Mouse (Mus musculus) heart, adult 2 months (tissue): ENCODE measurements at regions not wholly inside any gene's neighbourhood (a gene's known extent, or its start where the extent isn't known, plus 50 kb on each side); places are given as distances from the start of the nearest gene placed in this dataset.

ENCODE experiments used
- CTCF ChIP-seq: fragments of 200-600 bp; IDR thresholded peaks from 2 replicates; pipeline ENCODE4 v1.8.1; 2022; ENCODE audit warnings: antibody characterized with exemption, mild to moderate bottlenecking, moderate library complexity
- POLR2A ChIP-seq: fragments of 200-500 bp; IDR thresholded peaks from 2 replicates; pipeline ENCODE4 v1.6.1; 2011; ENCODE audit warnings: mild to moderate bottlenecking, low read depth, low read length, control low read depth; ENCODE audit not compliant: insufficient read depth

DNA sequence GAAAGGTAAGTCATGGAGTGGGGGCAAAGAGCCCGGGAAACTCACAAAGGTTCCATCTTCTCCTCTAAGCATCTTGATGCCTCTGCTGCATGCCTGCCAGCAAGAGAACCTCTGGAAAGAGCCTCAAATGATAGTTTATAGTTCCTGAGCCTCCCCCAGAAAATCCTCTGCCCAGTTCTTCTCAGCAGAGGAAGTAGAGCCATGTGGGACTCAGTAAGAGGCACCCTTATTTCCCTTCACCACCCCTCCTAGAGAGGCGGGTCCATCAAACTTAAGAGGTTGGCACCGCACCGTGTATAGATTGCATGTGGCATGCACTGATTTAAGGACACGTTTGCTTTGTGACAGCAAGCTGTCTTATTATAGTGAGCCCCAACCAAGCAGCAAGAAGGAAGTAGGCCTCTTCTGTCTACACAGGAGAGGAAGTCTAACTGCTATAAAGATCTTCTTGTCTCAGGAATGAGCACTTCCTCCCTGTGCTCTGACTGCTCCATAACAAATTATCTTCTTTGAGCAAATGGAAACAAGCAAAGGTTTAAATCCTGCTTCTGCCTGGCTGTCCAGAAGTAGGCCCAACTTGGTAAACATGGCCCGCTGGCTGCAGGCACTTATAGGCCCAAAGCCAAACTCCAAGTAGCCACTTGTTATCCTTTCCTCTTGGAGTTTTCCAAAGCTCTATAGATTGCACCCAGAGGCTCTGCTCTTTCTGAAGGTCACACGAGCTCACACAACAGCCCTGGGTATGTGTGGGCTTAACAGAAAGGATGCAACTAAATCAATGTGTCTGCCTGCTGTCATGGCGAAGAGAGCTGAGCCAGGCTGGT is 69.6 kb upstream of the Zfp703 start:
- TF ChIP-seq POLR2A (no peak), CTCF (no peak)
